Mouse (Mus musculus): ENCODE measurements at regions not wholly inside any gene's neighbourhood (a gene's known extent, or its start where the extent isn't known, plus 50 kb on each side); places are given as distances from the start of the nearest gene placed in this dataset.
A peak's percentile ranks its signal among the peaks of the same experiment; 100 is the strongest.
"Not testable (repeated sequence)": the region's sequence is repeated elsewhere in the genome, so short reads cannot be mapped to it uniquely, and the experiment has no call there.

GRCm38 (mm10) chr17:9066633-9067032, 78.5 kb downstream of the 1700010I14Rik start:
- not testable (repeated sequence) for DNase-seq (ENCODE audit: low spot score)

- DNase-seq (ENCODE audit: low spot score) = no peak
Observed at GRCm38 (mm10) chr17:9068859-9069602, 80.9 kb downstream of the 1700010I14Rik start.

- no peak for DNase-seq (ENCODE audit: low spot score)
Observed at GRCm38 (mm10) chr17:9083629-9084028, 95.5 kb downstream of the 1700010I14Rik start.

GRCm38 (mm10) chr17:9127866-9128265, 139.7 kb downstream of the 1700010I14Rik start:
- no peak for DNase-seq (ENCODE audit: low spot score)

- DNase-seq (ENCODE audit: low spot score) = no peak
Observed at GRCm38 (mm10) chr17:9145605-9146223, 157.6 kb downstream of the 1700010I14Rik start.

- DNase-seq (ENCODE audit: low spot score) = no peak
Observed at GRCm38 (mm10) chr17:9150654-9151053, 162.5 kb downstream of the 1700010I14Rik start.

GRCm38 (mm10) chr17:9162148-9162547, 174.0 kb downstream of the 1700010I14Rik start:
- no peak for DNase-seq (ENCODE audit: low spot score)

- DNase-seq (ENCODE audit: low spot score) = no peak
Observed at GRCm38 (mm10) chr17:9162676-9163075, 174.5 kb downstream of the 1700010I14Rik start.

- DNase-seq (ENCODE audit: low spot score) = no peak
Observed at GRCm38 (mm10) chr17:9163285-9163684, 175.2 kb downstream of the 1700010I14Rik start.

GRCm38 (mm10) chr17:9164501-9164900, 176.4 kb downstream of the 1700010I14Rik start:
- DNase-seq (ENCODE audit: low spot score) = no peak

- DNase-seq (ENCODE audit: low spot score) = peak; percentile 32
Observed at GRCm38 (mm10) chr17:9167161-9167560, 179.0 kb downstream of the 1700010I14Rik start.

- peak; percentile 36 for DNase-seq (ENCODE audit: low spot score)
Observed at GRCm38 (mm10) chr17:9167571-9168201, 179.6 kb downstream of the 1700010I14Rik start.

GRCm38 (mm10) chr17:9168411-9168810, 180.3 kb downstream of the 1700010I14Rik start:
- peak; percentile 62 for DNase-seq (ENCODE audit: low spot score)

GRCm38 (mm10) chr17:9169371-9169770, 181.2 kb downstream of the 1700010I14Rik start:
- DNase-seq (ENCODE audit: low spot score) = peak; percentile 85

GRCm38 (mm10) chr17:9197160-9197559, 209.0 kb downstream of the 1700010I14Rik start:
- no peak for DNase-seq (ENCODE audit: low spot score)

- DNase-seq (ENCODE audit: low spot score) = no peak
Observed at GRCm38 (mm10) chr17:9200386-9200785, 212.3 kb downstream of the 1700010I14Rik start.

- no peak for DNase-seq (ENCODE audit: low spot score)
Observed at GRCm38 (mm10) chr17:9202496-9202895, 214.4 kb downstream of the 1700010I14Rik start.

- no peak for DNase-seq (ENCODE audit: low spot score)
Observed at GRCm38 (mm10) chr17:9210626-9211025, 211.2 kb upstream of the Gm17728 start.

- DNase-seq (ENCODE audit: low spot score) = no peak
Observed at GRCm38 (mm10) chr17:9223097-9223496, 198.8 kb upstream of the Gm17728 start.

- no peak for DNase-seq (ENCODE audit: low spot score)
Observed at GRCm38 (mm10) chr17:9227872-9228575, 193.8 kb upstream of the Gm17728 start.

GRCm38 (mm10) chr17:9235141-9235571, 186.7 kb upstream of the Gm17728 start:
- peak; percentile 67 for DNase-seq (ENCODE audit: low spot score)

GRCm38 (mm10) chr17:9258646-9259170, 163.2 kb upstream of the Gm17728 start:
- no peak for DNase-seq (ENCODE audit: low spot score)
